Mouse (Mus musculus) heart, postnatal 0 days (tissue): Measurements from ENCODE around the gene Plxna1.

ENCODE experiments used
- CTCF ChIP-seq: IDR thresholded peaks from 2 replicates; pipeline ENCODE4 v1.5.1; 2016; ENCODE audit warnings: antibody characterized with exemption, control low read depth, low read depth
- EP300 ChIP-seq: IDR thresholded peaks from 2 replicates; pipeline ENCODE4 v1.6.1; 2016; ENCODE audit warnings: antibody characterized with exemption, low read depth

DNA sequence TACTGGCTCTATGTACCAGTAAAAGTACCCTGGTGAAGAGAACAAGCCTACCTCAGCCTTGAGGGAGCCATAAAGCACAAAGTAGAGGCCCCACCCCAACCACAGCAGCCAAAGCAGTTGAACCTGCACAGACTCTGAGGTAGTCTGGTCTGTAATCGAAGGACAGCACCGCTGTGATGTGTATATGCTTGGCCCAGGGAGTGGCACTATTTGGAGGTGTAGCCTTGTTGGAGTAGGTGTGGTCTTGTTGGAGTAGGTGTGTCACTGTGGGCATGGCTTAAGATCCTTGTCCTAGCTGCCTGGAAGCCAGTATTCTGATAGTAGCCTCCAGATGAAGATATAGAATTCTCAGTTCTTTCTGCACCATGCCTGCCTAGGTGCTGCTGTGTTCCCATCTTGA, 29.8 kb upstream of the Plxna1 start:
- TF ChIP-seq CTCF (no peak), EP300 (no peak)
